Mouse (Mus musculus) ES-E14 (cell line): ENCODE data around the gene Dpp6. TPM values are rescaled to one million over a fixed set of nuclear protein-coding genes. Genes with fewer than 3 reads are reported as not detected.

Source experiments
- DNase-seq: peaks from one replicate; pipeline ENCODE4 v3.0.0-alpha.2; 2013; ENCODE audit warnings: low read depth, low spot score
- H3K27ac ChIP-seq: 2 replicates; pipeline ENCODE4 v1.5.1; 2012; ENCODE audit warnings: low read depth, mild to moderate bottlenecking, low read length, moderate library complexity, mixed read lengths; ENCODE audit not compliant: poor library complexity, insufficient read depth, severe bottlenecking
- H3K36me3 ChIP-seq: 2 replicates; pipeline ENCODE4 v1.6.1; 2012; ENCODE audit warnings: mild to moderate bottlenecking, low read length, moderate library complexity, mixed read lengths; ENCODE audit not compliant: control insufficient read depth, poor library complexity, insufficient read depth, severe bottlenecking
- H3K4me1 ChIP-seq, 2 experiments: fragments of 150-350 bp in 1 of 2; sonication (generic) in 1 of 2; 2 replicates each; pipeline ENCODE4 v1.6.1; 2012; ENCODE audit warnings: low read length in 2 of 2, mild to moderate bottlenecking in 1 of 2, mixed read lengths in 1 of 2; ENCODE audit not compliant: control insufficient read depth in 2 of 2, insufficient read depth in 2 of 2, poor library complexity in 1 of 2
- H3K4me3 ChIP-seq, 2 experiments: fragments of 150-350 bp in 1 of 2; sonication (generic) in 1 of 2; 2 replicates each; pipeline ENCODE4 v1.5.1; 2012; ENCODE audit warnings: low read length in 2 of 2, low read depth in 1 of 2, mild to moderate bottlenecking in 1 of 2, mixed read lengths in 1 of 2; ENCODE audit not compliant: insufficient read depth in 1 of 2, poor library complexity in 1 of 2, severe bottlenecking in 1 of 2
- H3K9ac ChIP-seq: 2 replicates; pipeline ENCODE4 v1.6.1; 2012; ENCODE audit warnings: low read depth, mild to moderate bottlenecking, low read length, mixed read lengths; ENCODE audit not compliant: poor library complexity, insufficient read depth, severe bottlenecking
- H3K9me3 ChIP-seq: fragments of 150-350 bp; sonication (generic); 2 replicates; pipeline ENCODE4 v1.6.1; 2012; ENCODE audit warnings: low read depth, mild to moderate bottlenecking, low read length; ENCODE audit not compliant: control insufficient read depth, insufficient read depth
- CHD2 ChIP-seq: IDR thresholded peaks from 2 replicates; pipeline ENCODE4 v1.6.1; 2014; ENCODE audit warnings: mild to moderate bottlenecking, low read depth, low read length, inconsistent platforms
- HCFC1 ChIP-seq: IDR thresholded peaks from 2 replicates; pipeline ENCODE4 v1.6.1; 2012; ENCODE audit warnings: low read length, inconsistent platforms, borderline replicate concordance; ENCODE audit not compliant: insufficient read depth
- MAFK ChIP-seq: IDR thresholded peaks from 2 replicates; pipeline ENCODE4 v1.6.1; 2014; ENCODE audit warnings: mild to moderate bottlenecking, low read depth, low read length, inconsistent platforms; ENCODE audit not compliant: insufficient read depth
- ZC3H11A ChIP-seq: IDR thresholded peaks from 2 replicates; pipeline ENCODE4 v1.6.1; 2012; ENCODE audit warnings: low read depth, mild to moderate bottlenecking, inconsistent platforms, low read length, borderline replicate concordance
- ZNF384 ChIP-seq: IDR thresholded peaks from 2 replicates; pipeline ENCODE4 v1.6.1; 2012; ENCODE audit warnings: low read depth, low read length, inconsistent platforms
- in situ Hi-C, 2 experiments: fragments of 600-800 bp; cut with MboI; formaldehyde crosslinking; loops; one replicate each; pipeline ENCODE4 v1.15.1; 2025; ENCODE audit warnings: low sequenced_read_pairs in 2 of 2, inconsistent platforms in 1 of 2; ENCODE audit not compliant: unreplicated experiment in 2 of 2
- total RNA-seq: library from RNA; depleted of rRNA; stranded (reverse); fragments of 300-350 nt; gene quantifications from 2 replicates; pipeline ENCODE4 v1.2.3, GENCODE M21; 2012

The Dpp6 gene
- total RNA-seq, 1 experiment = 1.5 TPM

DNA sequence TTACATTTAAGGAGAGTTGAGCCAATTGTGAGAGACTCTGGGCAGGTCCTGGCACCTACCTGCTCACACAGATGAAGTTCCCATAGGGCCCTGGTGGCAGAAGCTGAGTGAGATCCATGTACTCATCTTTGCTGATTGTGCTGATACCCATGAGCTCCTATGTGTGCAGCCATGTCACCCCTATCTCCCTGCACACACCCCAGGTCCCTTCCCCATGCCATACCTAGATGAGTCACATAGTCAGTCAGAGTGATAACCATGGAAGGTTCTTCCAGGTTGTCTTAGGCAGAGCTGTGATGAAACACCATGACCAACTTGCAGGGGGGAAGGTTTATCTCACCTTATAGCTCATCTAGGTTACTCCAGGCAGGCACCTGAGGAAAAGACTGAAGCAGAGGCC is 890.3 kb downstream of the Dpp6 start:
- Histone ChIP-seq H3K27ac (no peak overlapping the region), H3K4me1 (0 out of 4 replicates have a peak, but pooled peaks cover 0 to 2% of the 10 kb centered on the region in 2 experiments), H3K4me3 (no peak overlapping the region), H3K9ac (no peak overlapping the region), H3K9me3 (no peaks in the 10 kb centered on the region), H3K36me3 (no peaks in the 10 kb centered on the region)
- in situ Hi-C loops = no loop called here
- TF ChIP-seq CHD2 (no peak), ZNF384 (no peak), HCFC1 (no peak), MAFK (no peak), ZC3H11A (no peak)
- DNase-seq = no peak

DNA sequence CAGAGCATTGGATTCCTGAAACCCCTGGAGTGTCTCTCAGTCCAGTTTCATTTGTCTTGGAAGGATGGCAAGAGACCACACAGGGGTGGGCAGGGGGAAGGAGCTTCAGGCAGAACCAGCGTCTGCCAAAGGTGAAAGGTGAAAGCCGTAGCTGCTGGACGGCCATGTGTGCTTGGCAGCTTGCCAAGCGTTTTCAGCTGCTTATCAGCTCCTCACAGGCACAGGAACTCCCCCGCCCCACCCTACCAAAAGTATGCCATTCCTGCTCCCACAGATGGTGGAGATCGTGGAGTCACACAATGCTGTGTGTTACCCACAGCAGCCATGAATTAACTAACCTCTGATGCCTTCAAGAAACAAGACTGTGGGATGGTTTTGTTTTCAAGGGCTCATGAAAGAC is 891.2 kb downstream of the Dpp6 start:
- peak; percentile 8 for DNase-seq
- in situ Hi-C loops = no loop called here
- TF ChIP-seq ZC3H11A = no peak
- no peak for TF ChIP-seq CHD2
- TF ChIP-seq HCFC1 = no peak
- no peak for TF ChIP-seq MAFK
- TF ChIP-seq ZNF384 = no peak
- Histone ChIP-seq H3K27ac (no peak overlapping the region), H3K36me3 (no peaks in the 10 kb centered on the region), H3K9me3 (no peaks in the 10 kb centered on the region), H3K4me3 (no peak overlapping the region), H3K9ac (no peak overlapping the region), H3K4me1 (0 out of 4 replicates have a peak, but pooled peaks cover 0 to 2% of the 10 kb centered on the region in 2 experiments)

GRCm38 (mm10) chr5:27711461-27712192 is 894.6 kb downstream of the Dpp6 start:
- H3K36me3 ChIP-seq = no peaks in the 10 kb centered on the region

DNA sequence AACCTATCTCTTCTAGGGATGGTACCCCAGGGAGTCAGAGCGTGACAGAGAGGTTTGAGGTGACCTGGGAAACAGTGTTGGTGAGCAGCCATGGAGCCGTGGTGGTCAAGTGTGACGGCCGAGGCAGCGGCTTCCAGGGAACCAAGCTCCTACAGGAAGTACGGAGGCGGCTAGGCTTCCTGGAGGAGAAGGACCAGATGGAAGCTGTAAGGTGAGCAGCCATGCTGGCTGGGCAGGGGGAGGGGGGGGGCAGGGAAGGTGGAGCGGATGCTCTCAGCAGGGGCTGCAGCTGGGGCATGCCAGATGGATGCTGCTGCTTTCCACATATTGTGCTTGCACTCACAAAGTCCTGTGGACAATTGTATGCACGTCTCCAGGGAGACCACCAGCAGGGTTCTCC is 897.4 kb downstream of the Dpp6 start:
- H3K9ac ChIP-seq = no peak overlapping the region
- no peak for DNase-seq
- peaks cover 0 to 6% of the 10 kb centered on the region in 2 experiments; a peak in 1 of 4 replicates for H3K4me1 ChIP-seq
- no peaks in the 10 kb centered on the region for H3K9me3 ChIP-seq
- no peak for TF ChIP-seq HCFC1
- TF ChIP-seq ZNF384 = no peak
- TF ChIP-seq ZC3H11A = no peak
- no peak for TF ChIP-seq MAFK
- no peak for TF ChIP-seq CHD2
- no peak overlapping the region for H3K4me3 ChIP-seq
- no peaks in the 10 kb centered on the region for H3K36me3 ChIP-seq
- in situ Hi-C loops = no loop called here
- no peak overlapping the region; the same call in 1 of the 2 replicates for H3K27ac ChIP-seq

More at GRCm38 (mm10) chr5:27711461-27712192, 894.6 kb downstream of the Dpp6 start:
- in situ Hi-C loops = no loop called here
- DNase-seq = no peak
- Histone ChIP-seq H3K9me3 (no peaks in the 10 kb centered on the region), H3K4me3 (no peak overlapping the region), H3K9ac (no peak overlapping the region), H3K27ac (no peak overlapping the region), H3K4me1 (peaks cover 0 to 6% of the 10 kb centered on the region in 2 experiments; a peak in 1 of 4 replicates)
- TF ChIP-seq ZC3H11A = no peak
- no peak for TF ChIP-seq HCFC1
- no peak for TF ChIP-seq ZNF384
- TF ChIP-seq MAFK = no peak
- TF ChIP-seq CHD2 = no peak
